In genomic region chr4:129881661-129882060, GRCm38 (mm10) we compare ENCODE assay signal across 11 mouse cellular contexts. TPM values are rescaled to one million over a fixed set of nuclear protein-coding genes. Genes with fewer than 3 reads are reported as not detected.
DNase-seq lines count a peak whose midpoint lies in the region; ATAC-seq and TF ChIP-seq lines count a peak whose summit lies in the region.
"Had no signal": no experiment of that assay in that cellular context is flagged by ENCODE, and none has a peak within 500 bp of the region (broad histone marks: within the 10 kb centered on the region; RNA-seq: fewer than 3 reads in every experiment).

No protein-coding gene starts in this region.

- no peak for DNase-seq in heart, embryonic 10.5 days (ENCODE audit: low spot score)
- no peak for DNase-seq in heart, adult 18-20 months
- DNase-seq in lung, embryonic 14.5 days, result no peak
- no peak for DNase-seq in lung, postnatal 25 days (ENCODE audit: low spot score)
- DNase-seq in embryonic facial prominence, embryonic 11.5 days (ENCODE audit: low spot score), result no peak
- peak; percentile 38 for DNase-seq in liver, postnatal 0 days
- DNase-seq in layer of hippocampus, adult 9-10 months (ENCODE audit: low spot score), result no peak
- DNase-seq in c-Kit-positive CD71-positive TER-119-positive erythroid progenitor cells, embryonic 14.5 days (ENCODE audit: low spot score), result no peak
- DNase-seq: cerebellum, postnatal 36 days had no signal

- H3K9ac ChIP-seq in lung, embryonic 14.5 days, result no peak overlapping the region
- 0 out of 2 replicates have a peak overlapping the region, but pooled peaks have one; percentile 30 for H3K9ac ChIP-seq in embryonic facial prominence, embryonic 11.5 days (replicated peaks; ENCODE audit: low read length)
- no peak overlapping the region for H3K9ac ChIP-seq in liver, postnatal 0 days (replicated peaks)
- H3K9ac ChIP-seq: hindbrain, embryonic 12.5 days had no signal

- H3K4me2 ChIP-seq in lung, embryonic 14.5 days, result peak overlapping the region; percentile 49; the same call in 1 of the 2 replicates
- no peak overlapping the region for H3K4me2 ChIP-seq in embryonic facial prominence, embryonic 11.5 days (ENCODE audit: low read depth, low read length)
- H3K4me2 ChIP-seq in liver, postnatal 0 days (ENCODE audit: low read depth, low read length), result peak overlapping the region; percentile 55

- no peak for TF ChIP-seq CTCF in lung, embryonic 14.5 days (IDR thresholded peaks at IDR 0.05; ENCODE audit: low read depth)
- no peak for TF ChIP-seq CTCF in liver, postnatal 0 days (IDR thresholded peaks at IDR 0.05; ENCODE audit: low read depth)

- no peaks in the 10 kb centered on the region for H3K27me3 ChIP-seq in heart, embryonic 10.5 days (ENCODE audit: insufficient read depth, poor library complexity, severe bottlenecking)
- no peaks in the 10 kb centered on the region for H3K27me3 ChIP-seq in lung, embryonic 14.5 days (ENCODE audit: insufficient read depth, low read length)
- no peaks in the 10 kb centered on the region for H3K27me3 ChIP-seq in embryonic facial prominence, embryonic 11.5 days (ENCODE audit: control insufficient read depth, insufficient read depth, low read length)
- no peaks in the 10 kb centered on the region for H3K27me3 ChIP-seq in liver, postnatal 0 days (ENCODE audit: insufficient read depth, low read length)
- H3K27me3 ChIP-seq: hindbrain, embryonic 12.5 days had no signal

- no peak for TF ChIP-seq EP300 in liver, postnatal 0 days (IDR thresholded peaks at IDR 0.05; ENCODE audit: low read depth)

- H3K9me3 ChIP-seq in heart, embryonic 10.5 days, result no peaks in the 10 kb centered on the region
- no peaks in the 10 kb centered on the region for H3K9me3 ChIP-seq in lung, embryonic 14.5 days (ENCODE audit: low read depth, low read length)
- H3K9me3 ChIP-seq in embryonic facial prominence, embryonic 11.5 days (replicated peaks; ENCODE audit: control insufficient read depth, low read length), result no peaks in the 10 kb centered on the region
- no peaks in the 10 kb centered on the region for H3K9me3 ChIP-seq in liver, postnatal 0 days (ENCODE audit: low read length)
- H3K9me3 ChIP-seq: hindbrain, embryonic 12.5 days had no signal

- no peak for ATAC-seq in lung, embryonic 14.5 days (ENCODE audit: insufficient read depth)
- no peak for ATAC-seq in embryonic facial prominence, embryonic 11.5 days (replicated peaks; ENCODE audit: insufficient number of reproducible peaks, low FRiP score, low TSS enrichment, low read depth)
- peak; percentile 35; the same call in 1 of the 2 replicates for ATAC-seq in liver, postnatal 0 days
- ATAC-seq: forebrain, embryonic 16.5 days had no signal

- peak overlapping the region; percentile 82 for H3K27ac ChIP-seq in heart, embryonic 10.5 days
- peak overlapping the region; percentile 72; the same call in 1 of the 2 replicates for H3K27ac ChIP-seq in lung, embryonic 14.5 days (ENCODE audit: low read depth)
- no peak overlapping the region for H3K27ac ChIP-seq in embryonic facial prominence, embryonic 11.5 days (replicated peaks; ENCODE audit: low read depth, low read length)
- peak overlapping the region; percentile 86 for H3K27ac ChIP-seq in liver, postnatal 0 days (ENCODE audit: low read depth)
- H3K27ac ChIP-seq: hindbrain, embryonic 12.5 days had no signal

- no peaks in the 10 kb centered on the region for H3K36me3 ChIP-seq in heart, embryonic 10.5 days
- no peaks in the 10 kb centered on the region for H3K36me3 ChIP-seq in lung, embryonic 14.5 days (ENCODE audit: insufficient read depth)
- no peaks in the 10 kb centered on the region for H3K36me3 ChIP-seq in embryonic facial prominence, embryonic 11.5 days (replicated peaks; ENCODE audit: control insufficient read depth, insufficient read depth, low read depth, low read length)
- H3K36me3 ChIP-seq in liver, postnatal 0 days (replicated peaks; ENCODE audit: insufficient read depth, low read length), result no peaks in the 10 kb centered on the region
- H3K36me3 ChIP-seq: hindbrain, embryonic 12.5 days had no signal

- no peak overlapping the region for H3K4me3 ChIP-seq in heart, embryonic 10.5 days
- H3K4me3 ChIP-seq in lung, embryonic 14.5 days (ENCODE audit: low read depth, low read length), result no peak overlapping the region
- no peak overlapping the region for H3K4me3 ChIP-seq in embryonic facial prominence, embryonic 11.5 days (ENCODE audit: low read depth, low read length)
- H3K4me3 ChIP-seq in liver, postnatal 0 days (ENCODE audit: low read depth, low read length), result no peak overlapping the region
- H3K4me3 ChIP-seq: hindbrain, embryonic 12.5 days had no signal

- 12% methylated on average over 3 of the region's 3 CpGs for WGBS in heart, embryonic 10.5 days
- 12% methylated on average over 3 of the region's 3 CpGs for WGBS in lung, embryonic 14.5 days
- WGBS in embryonic facial prominence, embryonic 11.5 days, result 24% methylated on average over 3 of the region's 3 CpGs
- WGBS in liver, postnatal 0 days (ENCODE audit: insufficient replicate concordance), result 9% methylated on average over 3 of the region's 3 CpGs

- peaks cover 52% of the 10 kb centered on the region for H3K4me1 ChIP-seq in heart, embryonic 10.5 days
- H3K4me1 ChIP-seq in lung, embryonic 14.5 days (ENCODE audit: insufficient read depth), result peaks cover 19% of the 10 kb centered on the region
- H3K4me1 ChIP-seq in embryonic facial prominence, embryonic 11.5 days (ENCODE audit: control insufficient read depth, insufficient read depth, low read length), result peaks cover 12% of the 10 kb centered on the region
- peaks cover 34% of the 10 kb centered on the region for H3K4me1 ChIP-seq in liver, postnatal 0 days (ENCODE audit: insufficient read depth)

RNA-seq across cellular contexts. Expression of gene Spocd1, which starts 47.4 kb away (rescaled TPM):
- 0.46 and 0.59 TPM in 2 replicates for polyA plus RNA-seq in heart, embryonic 10.5 days (2016; fragmentation: Nextera tagmentation; extraction: Ambion mirVana)
- total RNA-seq in heart, adult 18-20 months (2021), result not detected
- polyA plus RNA-seq in lung, embryonic 14.5 days (2014; fragmentation: Nextera tagmentation; extraction: Ambion mirVana), result 0.05 TPM in 1 of 2 replicates, not detected in the other
- not detected in 2 replicates for polyA plus RNA-seq in embryonic facial prominence, embryonic 11.5 days (2014; fragmentation: Nextera tagmentation; extraction: Ambion mirVana)
- not detected in 2 replicates for polyA plus RNA-seq in liver, postnatal 0 days (2015; fragmentation: Nextera tagmentation; extraction: Ambion mirVana)
- polyA plus RNA-seq: forebrain, embryonic 16.5 days had no signal
